Mouse (Mus musculus): ENCODE data around the gene Cmtm1. TPM values are rescaled to one million over a fixed set of nuclear protein-coding genes. Genes with fewer than 3 reads are reported as not detected.

Cmtm1 gene
- total and polyA plus RNA-seq, 3 experiments: not detected

GRCm38 (mm10) chr8:104337890-104338289 is 27.9 kb upstream of the Cmtm1 start:
- peak; percentile 63 for DNase-seq (ENCODE audit: low read depth, low spot score)
- H3K27ac ChIP-seq (ENCODE audit: control insufficient read depth, low read depth, low read length): no peak overlapping the region
- peaks cover 5 to 22% of the 10 kb centered on the region in 2 experiments for H3K4me1 ChIP-seq (ENCODE audit: control insufficient read depth in 1 of 2, insufficient read depth in 2 of 2, low read length in 2 of 2)
- TF ChIP-seq CTCF (IDR thresholded peaks at IDR 0.05 in 2 of 3, conservative IDR thresholded peaks at IDR 0.05 in 1 of 3; ENCODE audit: control insufficient read depth in 1 of 3, insufficient read depth in 1 of 3, low read depth in 2 of 3, low read length in 3 of 3, poor library complexity in 1 of 3, severe bottlenecking in 1 of 3): peak; percentile 13 to 40 (median 36); a peak in 4 of 6 replicates
- TF ChIP-seq UBTF (IDR thresholded peaks at IDR 0.05; ENCODE audit: borderline replicate concordance, insufficient read depth, low read depth, low read length): no peak
- no peak for TF ChIP-seq USF2 (IDR thresholded peaks at IDR 0.05; ENCODE audit: borderline replicate concordance in 1 of 2, insufficient read depth in 1 of 2, low read depth in 1 of 2, low read length in 2 of 2)
- TF ChIP-seq HCFC1 (IDR thresholded peaks at IDR 0.05; ENCODE audit: low read depth, low read length): no peak
- TF ChIP-seq RAD21 (IDR thresholded peaks at IDR 0.05; ENCODE audit: low read depth, low read length): no peak
- TF ChIP-seq SMC3 (IDR thresholded peaks at IDR 0.05; ENCODE audit: low read depth, low read length): no peak
- H3K9ac ChIP-seq (ENCODE audit: control insufficient read depth, low read depth, low read length, poor library complexity, severe bottlenecking): no peak overlapping the region
- H3K36me3 ChIP-seq (ENCODE audit: control insufficient read depth in 1 of 2, insufficient read depth in 2 of 2, low read length in 2 of 2): peaks cover 0 to 20% of the 10 kb centered on the region in 2 experiments; a peak in 2 of 4 replicates
- H3K4me3 ChIP-seq (ENCODE audit: control insufficient read depth in 1 of 2, insufficient read depth in 1 of 2, low read depth in 2 of 2, low read length in 2 of 2): no peak overlapping the region
- H3K79me2 ChIP-seq (ENCODE audit: control insufficient read depth, insufficient read depth, low read length, poor library complexity): peaks cover 10% of the 10 kb centered on the region
- no peaks in the 10 kb centered on the region for H3K27me3 ChIP-seq (ENCODE audit: control insufficient read depth in 1 of 2, insufficient read depth in 2 of 2, low read length in 2 of 2)
- no peaks in the 10 kb centered on the region for H3K9me3 ChIP-seq (replicated peaks; ENCODE audit: insufficient read depth, low read length)

- no peak for TF ChIP-seq NELFE (IDR thresholded peaks at IDR 0.05; ENCODE audit: low read depth, low read length)
- TF ChIP-seq ZC3H11A (IDR thresholded peaks at IDR 0.05; ENCODE audit: low read depth, low read length): no peak
- TF ChIP-seq ZMIZ1 (IDR thresholded peaks at IDR 0.05; ENCODE audit: low read depth, low read length): no peak
- Histone ChIP-seq H3K27me3 (ENCODE audit: control insufficient read depth in 1 of 2, insufficient read depth in 2 of 2, low read length in 2 of 2) (no peaks in the 10 kb centered on the region), H3K9ac (ENCODE audit: control insufficient read depth, low read depth, low read length, poor library complexity, severe bottlenecking) (no peak overlapping the region), H3K4me1 (ENCODE audit: control insufficient read depth in 1 of 2, insufficient read depth in 2 of 2, low read length in 2 of 2) (peaks cover 7 to 22% of the 10 kb centered on the region in 2 experiments), H3K4me3 (ENCODE audit: control insufficient read depth in 1 of 2, insufficient read depth in 1 of 2, low read depth in 2 of 2, low read length in 2 of 2) (no peak overlapping the region), H3K9me3 (replicated peaks; ENCODE audit: insufficient read depth, low read length) (no peaks in the 10 kb centered on the region), H3K36me3 (ENCODE audit: control insufficient read depth in 1 of 2, insufficient read depth in 2 of 2, low read length in 2 of 2) (peaks cover 0 to 21% of the 10 kb centered on the region in 2 experiments; a peak in 2 of 4 replicates), H3K27ac (ENCODE audit: control insufficient read depth, low read depth, low read length) (no peak overlapping the region), H3K79me2 (ENCODE audit: control insufficient read depth, insufficient read depth, low read length, poor library complexity) (peaks cover 9% of the 10 kb centered on the region)
- DNase-seq (ENCODE audit: low read depth, low spot score): no peak
Measured at GRCm38 (mm10) chr8:104336806-104337205, 26.9 kb upstream of the Cmtm1 start.

GRCm38 (mm10) chr8:104334196-104334595 is 24.3 kb upstream of the Cmtm1 start:
- H3K9me3 ChIP-seq (replicated peaks; ENCODE audit: insufficient read depth, low read length): no peaks in the 10 kb centered on the region
- H3K4me3 ChIP-seq (ENCODE audit: control insufficient read depth in 1 of 2, insufficient read depth in 1 of 2, low read depth in 2 of 2, low read length in 2 of 2): no peak overlapping the region
- H3K36me3 ChIP-seq (ENCODE audit: control insufficient read depth in 1 of 2, insufficient read depth in 2 of 2, low read length in 2 of 2): peaks cover 0 to 18% of the 10 kb centered on the region in 2 experiments; a peak in 2 of 4 replicates
- DNase-seq (ENCODE audit: low read depth, low spot score): no peak
- H3K27ac ChIP-seq (ENCODE audit: control insufficient read depth, low read depth, low read length): peak overlapping the region; percentile 59
- peak overlapping the region; percentile 36 for H3K9ac ChIP-seq (ENCODE audit: control insufficient read depth, low read depth, low read length, poor library complexity, severe bottlenecking)
- H3K27me3 ChIP-seq (ENCODE audit: control insufficient read depth in 1 of 2, insufficient read depth in 2 of 2, low read length in 2 of 2): no peaks in the 10 kb centered on the region
- no peaks in the 10 kb centered on the region for H3K79me2 ChIP-seq (ENCODE audit: control insufficient read depth, insufficient read depth, low read length, poor library complexity)
- TF ChIP-seq POLR2AphosphoS2 (IDR thresholded peaks at IDR 0.05; ENCODE audit: low read length): no peak
- no peak for TF ChIP-seq GATA1 (IDR thresholded peaks at IDR 0.05; ENCODE audit: low read depth, low read length)
- TF ChIP-seq ZMIZ1 (IDR thresholded peaks at IDR 0.05; ENCODE audit: low read depth, low read length): no peak
- TF ChIP-seq HCFC1 (IDR thresholded peaks at IDR 0.05; ENCODE audit: low read depth, low read length): no peak
- no peak for TF ChIP-seq CHD1 (IDR thresholded peaks at IDR 0.05; ENCODE audit: low read depth, low read length)
- no peak for TF ChIP-seq POLR2AphosphoS5 (IDR thresholded peaks at IDR 0.05; ENCODE audit: borderline replicate concordance, low read depth, low read length)
- TF ChIP-seq RCOR1 (IDR thresholded peaks at IDR 0.05; ENCODE audit: low read depth, low read length): no peak
- no peak; the same call in 1 of the 2 replicates for TF ChIP-seq NELFE (IDR thresholded peaks at IDR 0.05; ENCODE audit: low read depth, low read length)
- H3K4me1 ChIP-seq (ENCODE audit: control insufficient read depth in 1 of 2, insufficient read depth in 2 of 2, low read length in 2 of 2): peaks cover 7 to 20% of the 10 kb centered on the region in 2 experiments

Data from MEL (cell line).